Mouse (Mus musculus) bone marrow macrophage, adult 2 months (primary cell): Measurements from ENCODE around the gene Dnajb6.

Experiments used
- CTCF ChIP-seq: IDR thresholded peaks from 2 replicates; pipeline ENCODE4 v1.5.1; 2012; ENCODE audit warnings: low read depth, mild to moderate bottlenecking, low read length, moderate library complexity
- POLR2A ChIP-seq: IDR thresholded peaks from 2 replicates; pipeline ENCODE4 v1.6.1; 2012; ENCODE audit warnings: mild to moderate bottlenecking, low read depth, low read length, borderline replicate concordance

DNA sequence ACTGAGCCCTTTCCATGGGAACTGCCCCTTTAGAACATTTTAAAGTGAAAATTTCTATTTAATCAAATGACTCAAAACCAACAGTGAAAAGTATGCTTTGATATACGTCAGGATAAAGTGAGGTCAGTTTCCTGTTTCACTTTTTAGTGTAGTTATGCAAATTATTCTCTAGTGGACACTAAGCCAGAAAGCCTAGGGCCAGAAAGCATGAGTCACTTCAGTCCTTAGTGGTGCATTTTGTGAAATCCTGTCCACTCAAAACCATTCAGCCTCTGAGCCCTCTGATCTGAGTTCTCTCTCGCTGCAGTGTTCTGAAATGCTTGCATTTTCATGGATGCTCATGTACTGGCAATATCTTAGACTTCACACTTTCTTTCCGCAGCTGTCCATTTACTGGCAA lies 126.0 kb downstream of the Dnajb6 start:
- TF ChIP-seq CTCF (no peak), POLR2A (no peak)
